Mouse (Mus musculus) E14TG2a.4 (cell line): ENCODE measurements at regions not wholly inside any gene's neighbourhood (a gene's known extent, or its start where the extent isn't known, plus 50 kb on each side); places are given as distances from the start of the nearest gene placed in this dataset.

ENCODE experiments used
- H3K27me3 ChIP-seq: 2 replicates; pipeline ENCODE4 v1.6.1; 2014; ENCODE audit warnings: low read length, control low read depth; ENCODE audit not compliant: insufficient read depth
- H3K36me3 ChIP-seq: 2 replicates; pipeline ENCODE4 v1.6.1; 2014; ENCODE audit warnings: low read length, control low read depth; ENCODE audit not compliant: insufficient read depth
- H3K4me1 ChIP-seq: replicated peaks from 2 replicates; pipeline ENCODE4 v1.6.1; 2014; ENCODE audit warnings: low read depth, low read length, control low read depth
- H3K4me3 ChIP-seq: replicated peaks from 2 replicates; pipeline ENCODE4 v1.5.1; 2014; ENCODE audit warnings: mild to moderate bottlenecking, low read length
- H3K9me3 ChIP-seq: 2 replicates; pipeline ENCODE4 v1.6.1; 2014; ENCODE audit warnings: low read length, control low read depth
- CTCF ChIP-seq: conservative IDR thresholded peaks from 2 replicates; pipeline ENCODE4 v1.5.1; 2014; ENCODE audit warnings: low read length
- NANOG ChIP-seq: IDR thresholded peaks from 2 replicates; pipeline ENCODE4 v1.6.1; 2014; ENCODE audit warnings: borderline replicate concordance, low read length, mixed read lengths
- POU5F1 ChIP-seq: IDR thresholded peaks from 2 replicates; pipeline ENCODE4 v1.6.1; 2014; ENCODE audit warnings: low read length, borderline replicate concordance

DNA sequence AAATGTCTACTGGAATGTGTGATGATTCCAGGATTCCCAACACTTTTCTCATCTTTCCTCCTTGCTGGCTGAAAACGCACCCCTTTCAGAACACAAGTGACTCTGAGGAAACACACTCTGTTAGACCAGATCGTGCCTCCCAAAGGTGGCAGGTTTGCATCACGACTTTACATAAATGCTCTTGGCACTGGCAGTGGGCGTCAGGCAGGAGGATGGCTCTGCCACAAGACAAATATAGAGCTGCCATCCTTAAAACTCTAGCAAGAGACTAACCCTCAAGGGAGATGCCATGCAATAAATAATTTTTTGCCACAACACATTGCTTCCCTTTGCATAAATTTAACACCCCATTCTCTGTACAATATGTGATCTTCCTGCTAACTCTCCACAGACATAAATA lies 2254.1 kb upstream of the Lrrc6 start:
- TF ChIP-seq POU5F1 (no peak), NANOG (no peak), CTCF (no peak)
- Histone ChIP-seq H3K9me3 (no peaks in the 10 kb centered on the region), H3K36me3 (no peaks in the 10 kb centered on the region), H3K27me3 (no peaks in the 10 kb centered on the region), H3K4me3 (no peak overlapping the region), H3K4me1 (0 out of 2 replicates have a peak, but pooled peaks cover 7% of the 10 kb centered on the region)

DNA sequence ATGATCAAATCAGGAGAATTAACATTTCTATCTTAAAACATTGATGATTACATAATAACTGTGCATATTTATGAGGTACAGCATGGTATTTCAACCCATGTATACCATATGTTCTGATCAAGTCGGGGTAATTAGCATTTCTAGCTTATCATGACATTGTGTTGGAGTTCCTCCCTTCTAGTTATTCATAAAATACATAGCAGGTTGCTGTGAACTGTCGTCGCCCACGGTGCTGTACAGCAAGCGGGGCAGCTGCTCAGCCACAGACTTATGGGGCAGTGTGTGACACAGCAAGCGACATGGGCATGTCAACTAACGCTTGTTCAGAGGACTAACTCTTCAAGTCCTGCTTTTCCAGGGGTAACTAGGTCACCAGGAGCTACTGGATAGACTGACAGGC lies 2238.6 kb upstream of the Lrrc6 start:
- Histone ChIP-seq H3K9me3 (peaks cover 16% of the 10 kb centered on the region), H3K27me3 (no peaks in the 10 kb centered on the region; the same call in 1 of the 2 replicates), H3K4me3 (no peak overlapping the region), H3K4me1 (no peaks in the 10 kb centered on the region), H3K36me3 (no peaks in the 10 kb centered on the region)
- TF ChIP-seq CTCF (no peak), NANOG (no peak), POU5F1 (no peak)

DNA sequence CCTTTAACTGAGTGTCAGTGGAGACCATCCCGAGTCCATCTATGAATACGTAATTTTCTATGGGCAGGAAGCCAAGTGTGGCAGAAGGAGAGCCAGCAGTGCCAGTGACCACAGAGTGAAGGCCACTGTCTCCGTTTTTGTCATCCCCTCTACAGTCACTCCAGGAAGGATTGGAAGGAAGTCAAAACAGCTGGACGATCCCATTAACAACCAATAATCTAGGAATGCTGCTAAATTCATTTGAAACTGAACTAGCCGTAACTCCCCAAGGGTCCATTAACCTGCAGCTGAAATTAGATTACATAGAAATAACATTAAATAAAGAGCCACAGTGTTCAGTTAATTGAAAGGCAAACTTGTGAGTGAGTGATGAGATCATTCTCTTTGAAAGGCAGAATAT lies 2220.5 kb upstream of the Lrrc6 start:
- Histone ChIP-seq H3K27me3 (no peaks in the 10 kb centered on the region), H3K36me3 (no peaks in the 10 kb centered on the region)

DNA sequence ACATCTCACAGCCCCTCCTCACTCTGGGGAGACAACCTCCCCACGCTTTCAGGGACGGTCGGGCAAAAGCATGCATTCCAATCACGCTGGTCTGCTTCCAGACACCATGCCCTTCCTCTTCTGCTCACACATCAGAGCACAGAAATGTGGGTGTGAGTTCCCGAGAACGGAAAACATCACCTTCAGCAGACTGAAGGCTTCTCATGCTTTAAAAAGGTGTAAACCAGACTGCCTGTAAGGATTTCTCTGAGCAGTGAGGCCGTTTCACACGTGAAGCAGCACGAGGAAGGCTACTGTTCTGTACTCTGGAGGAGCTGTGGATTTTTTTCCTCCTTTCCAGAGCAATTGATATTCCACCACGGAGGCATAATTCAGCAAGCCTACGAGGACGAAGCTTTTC lies 2218.8 kb upstream of the Lrrc6 start:
- TF ChIP-seq CTCF, result no peak
- no peak for TF ChIP-seq POU5F1
- TF ChIP-seq NANOG, result no peak
- H3K36me3 ChIP-seq, result no peaks in the 10 kb centered on the region

More for the DNA sequence above, 2220.5 kb upstream of the Lrrc6 start:
- Histone ChIP-seq H3K4me1 (no peaks in the 10 kb centered on the region), H3K9me3 (no peaks in the 10 kb centered on the region), H3K4me3 (no peak overlapping the region)
- TF ChIP-seq NANOG (no peak), POU5F1 (no peak), CTCF (no peak)

DNA sequence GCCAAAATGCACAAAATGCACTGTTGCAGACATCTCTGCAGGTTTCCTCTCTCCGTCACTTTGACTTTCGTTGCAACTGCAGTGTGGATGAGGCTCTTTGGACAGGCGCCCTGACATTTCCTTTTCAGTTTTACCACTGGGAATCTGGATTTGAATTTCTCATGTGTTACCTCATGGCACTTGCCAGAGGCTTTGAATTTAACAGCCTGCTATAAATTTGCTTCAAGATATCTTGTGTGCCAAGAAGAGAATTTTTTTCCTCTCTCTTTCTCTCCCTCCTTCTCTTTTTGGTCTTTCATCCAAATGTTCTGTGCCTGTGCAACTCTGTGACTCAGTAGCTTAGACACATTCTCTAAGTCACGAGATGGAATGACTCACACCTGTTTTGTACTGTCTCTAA lies 2213.6 kb upstream of the Lrrc6 start:
- Histone ChIP-seq H3K4me1 (no peaks in the 10 kb centered on the region), H3K9me3 (no peaks in the 10 kb centered on the region), H3K27me3 (no peaks in the 10 kb centered on the region), H3K36me3 (no peaks in the 10 kb centered on the region), H3K4me3 (no peak overlapping the region)
- TF ChIP-seq CTCF (no peak), POU5F1 (no peak), NANOG (no peak)

More for the DNA sequence above, 2218.8 kb upstream of the Lrrc6 start:
- Histone ChIP-seq H3K9me3 (no peaks in the 10 kb centered on the region), H3K4me3 (no peak overlapping the region), H3K27me3 (no peaks in the 10 kb centered on the region), H3K4me1 (no peaks in the 10 kb centered on the region)

DNA sequence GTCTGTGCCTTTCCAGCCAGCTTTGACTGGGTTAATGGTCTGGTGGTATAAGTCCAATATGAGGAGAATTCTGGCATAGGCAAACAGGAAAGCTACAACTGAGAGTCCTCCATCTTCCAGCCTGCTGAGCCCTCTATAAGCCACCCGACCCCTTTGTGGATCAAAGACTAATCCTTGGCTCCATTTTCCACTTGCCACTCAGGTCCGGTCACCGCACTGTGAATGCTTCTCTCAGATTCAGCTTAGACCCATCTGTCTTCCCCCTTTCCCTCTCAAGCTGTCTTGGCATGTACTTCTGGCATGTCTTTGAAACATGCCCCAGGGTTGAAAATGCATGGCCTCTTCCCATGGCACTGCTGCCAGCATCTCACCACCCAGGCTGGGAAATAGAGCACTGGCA lies 2206.6 kb upstream of the Lrrc6 start:
- no peaks in the 10 kb centered on the region for H3K27me3 ChIP-seq
- H3K4me3 ChIP-seq, result no peak overlapping the region
- H3K4me1 ChIP-seq, result no peaks in the 10 kb centered on the region
- no peak for TF ChIP-seq POU5F1
- no peak for TF ChIP-seq NANOG
- TF ChIP-seq CTCF, result no peak
- H3K36me3 ChIP-seq, result no peaks in the 10 kb centered on the region
- H3K9me3 ChIP-seq, result no peaks in the 10 kb centered on the region

DNA sequence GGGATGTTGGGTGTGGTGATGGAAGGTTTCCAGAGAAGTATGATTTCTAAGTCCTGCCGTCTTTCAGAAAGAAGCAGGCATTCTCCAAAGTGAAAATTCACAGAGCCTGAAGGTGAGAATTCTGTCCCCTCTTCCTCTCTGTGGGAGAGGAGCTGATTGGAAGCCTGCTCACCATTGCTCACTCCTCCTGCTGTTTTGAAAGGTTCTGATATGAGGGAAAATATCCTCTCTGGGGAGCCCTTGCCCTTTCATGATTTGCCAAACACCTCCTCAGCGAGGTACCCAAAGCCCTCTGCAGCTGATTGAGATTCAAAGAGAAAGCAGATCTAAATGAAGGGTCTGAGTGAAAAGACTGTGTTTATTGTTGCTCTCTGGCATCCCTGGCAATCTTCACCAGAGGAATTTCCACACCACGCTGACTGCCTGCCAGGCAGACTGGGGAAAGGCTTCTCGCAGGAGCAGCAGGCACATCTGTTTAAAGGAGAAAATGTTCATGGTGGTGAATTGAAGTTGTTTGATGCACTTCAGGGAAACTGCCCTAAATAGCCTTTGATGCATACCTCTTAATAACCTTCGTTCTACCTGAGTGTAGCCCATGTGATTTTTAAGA lies 2194.4 kb upstream of the Lrrc6 start:
- no peaks in the 10 kb centered on the region for H3K4me1 ChIP-seq

DNA sequence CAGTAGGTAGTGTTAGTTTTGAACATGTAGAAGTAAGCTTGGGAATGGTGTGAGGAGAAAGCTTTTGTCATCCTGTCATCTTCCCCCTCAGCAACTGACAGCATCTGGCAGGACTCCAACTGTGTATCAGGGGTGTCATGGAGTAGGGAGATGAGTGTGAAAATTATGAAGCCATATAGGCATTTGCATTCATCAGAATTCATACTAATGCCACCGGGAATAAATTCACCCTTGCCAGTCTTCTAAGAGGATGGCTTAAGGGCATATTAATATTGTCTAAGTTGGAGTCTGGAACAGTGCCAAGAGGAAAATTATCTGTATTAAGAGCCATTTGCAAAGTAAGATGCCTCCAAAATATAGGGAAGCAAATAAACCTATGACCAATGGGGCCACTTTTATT lies 2166.8 kb upstream of the Lrrc6 start:
- Histone ChIP-seq H3K4me1 (no peaks in the 10 kb centered on the region), H3K4me3 (no peak overlapping the region)

More for the DNA sequence above, 2194.4 kb upstream of the Lrrc6 start:
- Histone ChIP-seq H3K36me3 (no peaks in the 10 kb centered on the region), H3K4me3 (no peak overlapping the region), H3K27me3 (no peaks in the 10 kb centered on the region), H3K9me3 (no peaks in the 10 kb centered on the region)
- no peak for TF ChIP-seq CTCF
- no peak for TF ChIP-seq NANOG
- no peak for TF ChIP-seq POU5F1

DNA sequence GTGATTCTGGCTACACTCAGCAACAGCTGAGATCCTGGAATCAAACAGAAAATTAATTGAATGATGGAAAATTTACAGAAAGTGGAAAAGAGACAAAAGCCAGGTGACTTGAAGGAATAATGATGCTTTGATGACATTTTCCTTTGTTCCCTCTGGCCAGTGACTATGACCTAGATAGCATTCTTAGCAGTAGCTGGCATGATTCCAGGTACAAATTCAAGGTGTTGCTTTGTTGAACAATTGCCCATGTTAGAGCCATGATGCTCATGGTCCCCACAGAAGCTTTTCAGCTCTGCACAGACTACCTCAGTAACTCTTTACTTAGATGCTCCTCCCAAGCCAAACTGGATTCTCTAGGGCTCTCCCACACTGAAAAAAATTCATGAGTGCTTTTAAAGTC lies 2164.6 kb upstream of the Lrrc6 start:
- Histone ChIP-seq H3K4me1 (no peaks in the 10 kb centered on the region), H3K27me3 (no peaks in the 10 kb centered on the region), H3K4me3 (no peak overlapping the region), H3K9me3 (no peaks in the 10 kb centered on the region), H3K36me3 (no peaks in the 10 kb centered on the region)
- TF ChIP-seq CTCF (no peak), NANOG (no peak), POU5F1 (no peak)

More for the DNA sequence above, 2166.8 kb upstream of the Lrrc6 start:
- TF ChIP-seq CTCF, result no peak
- no peak for TF ChIP-seq NANOG
- no peak for TF ChIP-seq POU5F1
- H3K9me3 ChIP-seq, result no peaks in the 10 kb centered on the region
- H3K36me3 ChIP-seq, result no peaks in the 10 kb centered on the region
- no peaks in the 10 kb centered on the region for H3K27me3 ChIP-seq
